Mouse (Mus musculus) cerebellum, adult 11 months (tissue): ENCODE measurements around the gene Popdc3.
A peak's percentile ranks its signal among the peaks of the same experiment; 100 is the strongest.
"Not testable (repeated sequence)": the region's sequence is repeated elsewhere in the genome, so short reads cannot be mapped to it uniquely, and the experiment has no call there.

Experiments
- DNase-seq: peaks from one replicate; pipeline ENCODE4 v3.0.0; 2022

Popdc3 gene

DNA sequence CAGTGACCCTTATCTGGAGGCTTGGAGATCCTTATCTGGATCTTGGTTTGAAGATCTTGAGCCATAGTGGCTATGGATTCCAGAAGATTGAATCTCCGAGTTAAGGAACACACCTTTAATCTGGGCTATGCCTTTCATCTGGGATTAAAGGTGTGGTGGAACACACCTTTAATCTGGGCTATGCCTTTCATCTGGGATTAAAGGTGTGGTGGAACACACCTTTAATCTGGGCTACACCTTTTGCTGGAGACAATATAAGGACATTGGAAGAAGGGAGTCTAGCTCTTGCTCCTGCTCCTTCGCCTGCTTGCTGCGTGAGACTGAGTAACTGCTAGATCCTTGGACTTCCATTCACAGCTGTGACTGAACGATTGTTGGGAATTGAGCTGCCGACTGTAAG, at the start of gene Popdc3:
Gene Popdc3 (plus strand): TSS at position 301 of the 400 bp plus-strand sequence.
- DNase-seq = not testable (repeated sequence)

DNA sequence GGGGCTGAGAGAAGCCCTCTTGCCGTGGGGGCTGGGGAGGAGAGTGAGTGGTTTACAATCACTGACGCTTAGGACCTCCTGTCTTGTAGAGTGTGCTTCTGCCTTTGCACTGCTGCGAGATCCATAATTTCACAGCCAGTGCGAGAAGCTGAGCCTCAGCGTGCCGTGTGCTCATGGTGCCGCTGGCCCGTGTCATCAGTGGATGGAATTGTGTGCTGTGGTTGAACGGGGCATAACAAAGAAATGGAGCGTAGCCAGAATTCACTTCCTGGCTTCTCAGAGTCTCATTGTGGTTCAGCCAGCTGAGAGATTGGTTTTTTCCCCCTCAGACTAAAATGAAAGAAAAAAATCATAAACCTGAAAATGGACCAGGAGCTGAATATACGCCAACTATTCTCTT, 48.8 kb upstream of the Popdc3 start:
- DNase-seq = no peak

DNA sequence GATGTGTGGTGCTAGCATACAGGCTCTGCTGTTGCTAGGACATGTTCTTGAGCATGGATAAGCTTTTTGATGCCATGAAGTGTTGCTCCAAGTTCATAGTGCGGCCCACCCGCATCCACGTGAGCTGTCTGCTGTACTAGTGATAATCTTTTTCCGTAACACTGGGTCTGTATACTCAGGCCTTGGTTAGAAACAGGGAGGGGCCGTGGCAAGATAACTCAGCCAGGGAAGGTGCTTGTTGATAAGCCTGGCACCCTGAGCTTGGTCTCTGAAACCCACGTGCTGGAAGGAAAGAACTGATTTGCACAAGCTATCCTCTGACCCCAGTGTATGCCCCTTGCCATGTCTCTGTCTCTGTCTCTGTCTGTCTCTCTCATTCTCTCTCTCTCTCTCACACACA, 47.9 kb upstream of the Popdc3 start:
- DNase-seq = no peak

- peak; percentile 26 for DNase-seq
These were observed 45.5 kb upstream of the Popdc3 start for GRCm38 (mm10) chr10:45132371-45132770.

DNA sequence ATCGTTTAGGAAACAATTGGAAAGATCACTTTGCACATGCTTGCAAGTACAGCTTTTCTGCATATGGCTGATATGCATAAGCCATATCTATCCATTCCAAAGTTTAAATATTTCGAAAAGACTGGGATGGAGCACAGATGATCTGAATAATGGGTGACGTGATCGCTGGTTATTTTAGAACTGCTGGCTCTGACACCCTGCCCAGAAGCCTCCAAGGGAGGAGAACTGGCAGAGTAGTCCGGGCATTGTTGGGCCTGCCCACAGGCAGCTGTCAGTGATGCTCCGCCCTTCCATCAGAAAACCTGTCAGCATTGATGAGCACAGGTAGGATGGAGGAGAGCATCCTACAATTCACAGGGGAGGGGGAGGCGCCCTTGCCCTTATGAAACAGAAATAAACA, 41.1 kb upstream of the Popdc3 start:
- no peak for DNase-seq

- DNase-seq = no peak
These were observed 38.0 kb upstream of the Popdc3 start for GRCm38 (mm10) chr10:45139910-45140309.

GRCm38 (mm10) chr10:45140474-45141212, 37.3 kb upstream of the Popdc3 start:
- no peak for DNase-seq

GRCm38 (mm10) chr10:45142359-45142758, 35.5 kb upstream of the Popdc3 start:
- DNase-seq = no peak

DNA sequence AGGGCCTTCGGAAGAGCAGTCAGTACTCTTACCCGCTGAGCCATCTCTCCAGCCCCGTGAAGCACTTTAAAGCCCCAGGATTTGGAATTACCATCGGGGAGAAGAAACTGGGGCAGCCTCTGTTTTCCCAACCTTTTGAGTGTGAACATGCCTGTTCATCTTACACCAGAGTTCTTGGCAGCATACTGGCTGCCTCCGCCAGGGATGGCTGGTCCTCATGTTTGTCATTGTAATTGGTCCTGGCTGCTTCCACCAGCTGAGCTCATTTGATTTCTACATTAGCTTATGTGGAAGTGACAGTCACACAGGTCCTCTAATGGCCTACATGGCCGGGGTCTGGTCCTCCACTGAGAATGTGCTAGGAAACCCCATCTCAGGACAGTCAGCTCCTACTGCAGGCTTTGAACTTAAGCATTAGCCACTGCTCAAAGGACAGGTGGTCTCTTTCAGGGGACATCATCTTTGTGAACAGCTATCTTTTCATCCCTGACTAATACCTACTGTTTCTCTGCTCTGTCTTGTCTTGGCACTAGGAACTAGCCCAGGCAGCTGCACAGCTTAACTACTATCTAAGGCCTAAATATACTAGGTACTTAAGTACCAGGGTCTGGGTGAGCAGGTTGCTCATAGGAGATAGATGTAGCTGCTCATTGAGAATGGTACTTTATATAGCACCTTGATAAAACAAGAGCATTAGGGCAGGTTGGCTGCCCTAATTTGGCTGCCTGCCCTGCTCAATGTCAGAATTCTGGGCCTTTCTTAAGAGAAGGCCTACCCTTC, 33.7 kb upstream of the Popdc3 start:
- no peak for DNase-seq

- no peak for DNase-seq
These were observed 31.1 kb upstream of the Popdc3 start for GRCm38 (mm10) chr10:45146821-45147220.

- no peak for DNase-seq
These were observed 26.8 kb upstream of the Popdc3 start for GRCm38 (mm10) chr10:45151137-45151536.

- no peak for DNase-seq
These were observed 25.9 kb upstream of the Popdc3 start for GRCm38 (mm10) chr10:45151771-45152692.

DNA sequence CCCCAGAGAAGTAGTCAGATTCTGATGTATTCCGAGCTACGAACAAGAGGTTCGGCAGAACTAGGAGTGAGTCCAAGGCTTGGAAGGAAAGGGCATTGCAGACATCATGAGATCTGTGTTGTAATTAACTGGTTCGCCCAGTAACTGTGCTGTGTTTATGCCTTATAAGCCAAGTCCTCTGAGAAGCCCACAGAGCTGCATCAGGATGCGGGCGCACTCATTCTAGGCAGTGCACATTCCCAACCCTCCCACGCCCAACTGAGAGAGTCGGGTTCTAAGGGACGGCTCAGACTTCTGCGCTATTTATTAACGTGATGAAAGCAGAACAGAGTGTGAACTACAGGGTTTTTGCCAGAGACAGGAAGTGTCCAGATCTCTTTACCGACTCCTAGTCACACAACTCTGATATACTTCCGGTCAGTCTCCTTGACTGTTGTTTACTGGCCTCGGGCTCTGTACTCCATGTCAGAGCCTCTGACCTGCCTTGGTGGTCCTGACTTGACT, 23.3 kb upstream of the Popdc3 start:
- no peak for DNase-seq

- no peak for DNase-seq
These were observed 12.0 kb upstream of the Popdc3 start for GRCm38 (mm10) chr10:45165851-45166250.

- DNase-seq = no peak
These were observed 4.0 kb upstream of the Popdc3 start for GRCm38 (mm10) chr10:45173927-45174326.

- DNase-seq = no peak
These were observed 3.6 kb upstream of the Popdc3 start for GRCm38 (mm10) chr10:45174345-45174744.

- no peak for DNase-seq
These were observed 2.9 kb downstream of the Popdc3 start for GRCm38 (mm10) chr10:45180677-45181326.

- no peak for DNase-seq
These were observed 3.4 kb downstream of the Popdc3 start for GRCm38 (mm10) chr10:45181344-45181743.

DNA sequence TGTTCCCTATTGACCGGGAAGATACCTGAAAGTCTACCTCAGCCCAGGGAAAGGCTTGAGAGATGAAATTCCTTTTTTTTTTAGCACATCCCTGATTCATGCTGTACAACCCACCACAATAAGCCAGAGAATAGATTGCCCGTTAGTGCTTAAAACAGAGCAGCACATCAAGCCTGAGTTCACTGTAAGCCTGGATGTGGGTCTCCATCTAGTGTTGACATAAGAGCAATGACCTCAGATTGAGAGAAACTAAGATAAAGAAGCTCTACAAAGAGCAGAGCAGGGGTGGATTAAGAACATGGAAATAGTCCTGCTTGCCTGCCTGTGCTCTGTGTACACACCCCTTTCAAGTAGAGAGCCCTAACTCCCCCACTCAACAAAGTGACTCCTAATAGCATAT, 7.6 kb downstream of the Popdc3 start:
- DNase-seq = no peak

DNA sequence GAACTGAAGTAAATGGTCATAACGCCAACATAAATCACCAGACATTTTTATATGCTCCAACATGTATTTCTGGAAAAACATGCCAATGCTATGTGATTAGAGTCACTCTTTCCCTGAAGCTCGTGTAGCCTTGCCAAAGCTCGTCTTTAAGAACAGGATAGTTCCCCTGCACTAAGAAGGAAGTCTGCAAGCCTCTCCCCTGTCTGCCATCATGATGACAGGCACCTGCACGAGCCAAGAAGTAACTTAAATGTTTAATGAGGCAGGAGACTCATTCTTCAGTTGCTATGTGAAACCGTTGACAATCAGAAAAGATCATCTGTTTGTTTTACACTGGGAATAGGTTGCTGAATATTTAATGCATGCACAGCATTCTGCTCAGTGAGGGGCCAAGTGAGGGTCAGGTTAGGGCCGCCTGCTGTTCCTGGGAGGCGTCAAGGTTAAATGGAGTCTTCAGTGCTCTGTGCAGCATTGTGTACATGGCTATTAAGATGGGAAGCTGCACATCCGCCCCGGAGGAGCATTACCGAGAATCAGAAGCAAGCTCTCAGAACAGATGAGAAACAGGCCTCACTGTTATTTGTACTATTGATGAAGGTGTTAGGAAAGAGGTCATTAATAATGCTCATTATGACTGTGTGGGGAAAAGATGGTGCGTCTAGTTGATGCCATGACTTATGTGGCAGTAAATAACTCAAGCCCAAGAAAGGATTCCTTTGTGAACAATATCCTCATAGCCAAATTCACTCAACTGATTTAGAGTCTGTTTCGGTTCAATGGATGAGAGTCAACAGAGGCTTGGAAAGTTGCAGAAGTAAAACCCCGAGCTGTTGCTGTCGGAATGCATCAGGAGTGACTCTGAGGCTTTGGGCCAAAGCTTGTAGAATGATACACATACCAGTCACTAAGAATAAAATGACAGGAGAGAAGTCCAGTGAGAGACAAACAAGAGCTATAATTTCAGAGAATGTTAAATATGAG, 15.7 kb downstream of the Popdc3 start:
- no peak for DNase-seq

- no peak for DNase-seq
These were observed 16.6 kb downstream of the Popdc3 start for GRCm38 (mm10) chr10:45194531-45194930.
